Mouse (Mus musculus): ENCODE measurements at regions not wholly inside any gene's neighbourhood (a gene's known extent, or its start where the extent isn't known, plus 50 kb on each side); places are given as distances from the start of the nearest gene placed in this dataset.

DNA sequence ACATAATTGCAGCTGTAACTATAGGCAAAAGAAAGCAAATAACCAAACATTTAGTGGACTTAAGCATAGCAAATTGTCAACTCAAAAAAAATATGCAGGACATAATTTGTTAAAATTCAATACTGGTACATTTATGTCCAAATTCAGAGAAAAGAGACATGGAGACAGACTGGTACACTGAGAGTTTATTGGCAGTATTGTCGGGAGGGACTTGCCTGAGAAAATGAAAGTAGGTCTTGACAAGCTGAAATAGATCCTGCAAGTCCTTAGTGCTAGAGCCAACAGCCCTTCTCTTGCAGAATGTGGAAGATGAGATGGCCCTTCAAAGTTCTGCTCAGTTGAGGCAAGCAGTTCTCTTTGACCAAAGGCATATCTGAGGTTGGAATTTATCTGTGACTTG is 74.5 kb upstream of the Mtap start:
- H3K27ac ChIP-seq (ENCODE audit: insufficient read depth, low read depth), result no peak overlapping the region

DNA sequence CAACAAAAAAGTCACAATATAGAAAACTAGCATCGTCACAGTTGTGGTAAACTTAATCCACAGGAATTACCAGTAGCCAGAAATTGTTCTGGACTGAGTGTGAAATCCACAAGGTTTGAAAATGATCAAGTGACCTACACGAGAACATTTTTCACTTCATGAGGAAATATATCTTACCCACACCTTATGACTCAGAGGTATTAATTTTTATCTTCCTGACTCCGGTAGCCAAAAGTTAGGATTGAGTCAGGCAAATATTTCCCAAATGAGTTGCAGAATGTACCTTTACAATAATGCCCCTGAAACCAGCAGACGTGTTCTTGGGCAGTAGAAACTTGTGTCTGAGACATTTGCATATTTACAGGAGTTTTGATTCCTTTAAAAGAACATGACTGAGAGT is 75.3 kb upstream of the Mtap start:
- no peaks in the 10 kb centered on the region for H3K36me3 ChIP-seq (replicated peaks in 1 of 2; ENCODE audit: control insufficient read depth in 1 of 2, insufficient read depth in 1 of 2, low read length in 1 of 2)
- no peaks in the 10 kb centered on the region for H3K27me3 ChIP-seq (replicated peaks)
- H3K27ac ChIP-seq (ENCODE audit: insufficient read depth, low read depth), result no peak overlapping the region
- DNase-seq (ENCODE audit: extremely low read depth), result no peak
- dilution Hi-C loops (cut with MboI; ENCODE audit: extremely low pct_ligation_motif_present, extremely low pct_unique_long_range_greater_than_20kb, low sequenced_read_pairs) (no loop called here), in situ Hi-C loops (cut with MboI; ENCODE audit: low pct_ligation_motif_present, low pct_unique_long_range_greater_than_20kb, low sequenced_read_pairs) (no loop called here)
- no peak overlapping the region for H3K4me2 ChIP-seq (ENCODE audit: insufficient read depth, low read depth, poor library complexity, severe bottlenecking)
- no peak overlapping the region for H3K9ac ChIP-seq (ENCODE audit: insufficient read depth, low read depth)
- H3K4me3 ChIP-seq (replicated peaks in 1 of 3; ENCODE audit: low read depth in 2 of 3, low read length in 2 of 3, poor library complexity in 1 of 3), result no peak overlapping the region
- no peaks in the 10 kb centered on the region for H3K4me1 ChIP-seq (ENCODE audit: control insufficient read depth in 1 of 2, insufficient read depth in 2 of 2)
- no peaks in the 10 kb centered on the region for H3K79me2 ChIP-seq (replicated peaks; ENCODE audit: control insufficient read depth, extremely low read depth, insufficient read depth, poor library complexity, severe bottlenecking)
- no peaks in the 10 kb centered on the region for H3K9me3 ChIP-seq (replicated peaks; ENCODE audit: low read length)
- TF ChIP-seq MAX (IDR thresholded peaks at IDR 0.05; ENCODE audit: low read length) (no peak), MAFK (IDR thresholded peaks at IDR 0.05; ENCODE audit: insufficient replicate concordance, low read length) (no peak), EP300 (IDR thresholded peaks at IDR 0.05; ENCODE audit: low read length) (no peak), RCOR1 (conservative IDR thresholded peaks at IDR 0.05; ENCODE audit: low read depth, low read length) (no peak), CTCF (conservative IDR thresholded peaks at IDR 0.05 in 1 of 2, IDR thresholded peaks at IDR 0.05 in 1 of 2; ENCODE audit: low read depth in 2 of 2, low read length in 2 of 2) (no peak), GABPA (IDR thresholded peaks at IDR 0.05; ENCODE audit: insufficient replicate concordance, low read depth, low read length) (no peak), BHLHE40 (IDR thresholded peaks at IDR 0.05; ENCODE audit: low read depth, low read length) (no peak), CHD2 (IDR thresholded peaks at IDR 0.05; ENCODE audit: low read length) (no peak), JUND (conservative IDR thresholded peaks at IDR 0.05; ENCODE audit: low read depth, low read length) (no peak), USF2 (conservative IDR thresholded peaks at IDR 0.05; ENCODE audit: low read depth, low read length) (no peak), ZNF384 (IDR thresholded peaks at IDR 0.05; ENCODE audit: low read depth, low read length) (no peak), MYC (IDR thresholded peaks at IDR 0.05; ENCODE audit: low read depth, low read length) (no peak), SMC3 (IDR thresholded peaks at IDR 0.05; ENCODE audit: low read depth, low read length) (no peak), ZC3H11A (IDR thresholded peaks at IDR 0.05; ENCODE audit: low read depth, low read length) (no peak)

More for the DNA sequence above, 74.5 kb upstream of the Mtap start:
- H3K9ac ChIP-seq (ENCODE audit: insufficient read depth, low read depth), result no peak overlapping the region
- H3K79me2 ChIP-seq (replicated peaks; ENCODE audit: control insufficient read depth, extremely low read depth, insufficient read depth, poor library complexity, severe bottlenecking), result no peaks in the 10 kb centered on the region
- H3K36me3 ChIP-seq (replicated peaks in 1 of 2; ENCODE audit: control insufficient read depth in 1 of 2, insufficient read depth in 1 of 2, low read length in 1 of 2), result no peaks in the 10 kb centered on the region
- no peak overlapping the region for H3K4me3 ChIP-seq (replicated peaks in 1 of 3; ENCODE audit: low read depth in 2 of 3, low read length in 2 of 3, poor library complexity in 1 of 3)
- TF ChIP-seq TBP (conservative IDR thresholded peaks at IDR 0.05; ENCODE audit: low read depth, low read length), result no peak
- no peaks in the 10 kb centered on the region for H3K4me1 ChIP-seq (ENCODE audit: control insufficient read depth in 1 of 2, insufficient read depth in 2 of 2)
- no peaks in the 10 kb centered on the region for H3K27me3 ChIP-seq (replicated peaks)
- DNase-seq (ENCODE audit: extremely low read depth), result no peak
- dilution Hi-C loops (cut with MboI; ENCODE audit: extremely low pct_ligation_motif_present, extremely low pct_unique_long_range_greater_than_20kb, low sequenced_read_pairs), result no loop called here
- H3K4me2 ChIP-seq (ENCODE audit: insufficient read depth, low read depth, poor library complexity, severe bottlenecking), result no peak overlapping the region
- H3K9me3 ChIP-seq (replicated peaks; ENCODE audit: low read length), result no peaks in the 10 kb centered on the region
- in situ Hi-C loops (cut with MboI; ENCODE audit: low pct_ligation_motif_present, low pct_unique_long_range_greater_than_20kb, low sequenced_read_pairs), result no loop called here

DNA sequence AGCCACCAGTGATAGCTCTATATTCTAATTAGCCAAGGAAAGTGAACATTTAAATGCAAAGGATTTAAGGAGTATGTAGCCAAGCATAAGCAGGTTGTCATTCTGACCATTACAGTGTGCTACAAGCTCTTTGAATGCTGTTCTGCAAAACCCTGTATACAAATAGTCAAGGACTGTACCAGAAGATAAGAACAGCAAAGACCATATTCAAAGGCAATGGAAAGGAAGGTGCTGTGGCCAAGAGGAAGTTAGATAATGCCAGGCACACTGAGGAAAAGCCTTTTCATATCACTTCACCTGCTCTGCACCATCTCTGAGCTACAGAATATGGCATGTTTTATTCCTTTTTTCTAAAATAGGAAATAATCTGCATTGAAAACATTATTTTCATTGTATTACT is 79.3 kb upstream of the Mtap start:
- TF ChIP-seq CHD2 (IDR thresholded peaks at IDR 0.05; ENCODE audit: low read length) (no peak), POLR2A (IDR thresholded peaks at IDR 0.05; ENCODE audit: low read depth, low read length) (no peak), ZKSCAN1 (IDR thresholded peaks at IDR 0.05; ENCODE audit: borderline replicate concordance, low read depth, low read length) (no peak), KAT2A (IDR thresholded peaks at IDR 0.05; ENCODE audit: insufficient replicate concordance, low read length) (no peak), NELFE (IDR thresholded peaks at IDR 0.05; ENCODE audit: low read depth, low read length) (no peak), UBTF (IDR thresholded peaks at IDR 0.05; ENCODE audit: low read depth, low read length) (no peak), JUN (IDR thresholded peaks at IDR 0.05; ENCODE audit: insufficient read depth, low read depth, low read length) (no peak), MYC (IDR thresholded peaks at IDR 0.05; ENCODE audit: low read depth, low read length) (no peak), MEF2A (IDR thresholded peaks at IDR 0.05; ENCODE audit: borderline replicate concordance, low read depth, low read length) (no peak), RAD21 (IDR thresholded peaks at IDR 0.05; ENCODE audit: low read depth, low read length) (no peak), JUND (conservative IDR thresholded peaks at IDR 0.05; ENCODE audit: low read depth, low read length) (no peak)
- no peak overlapping the region for H3K9ac ChIP-seq (ENCODE audit: insufficient read depth, low read depth)
- no peaks in the 10 kb centered on the region for H3K79me2 ChIP-seq (replicated peaks; ENCODE audit: control insufficient read depth, extremely low read depth, insufficient read depth, poor library complexity, severe bottlenecking)
- in situ Hi-C loops (cut with MboI; ENCODE audit: low pct_ligation_motif_present, low pct_unique_long_range_greater_than_20kb, low sequenced_read_pairs), result no loop called here
- H3K9me3 ChIP-seq (replicated peaks; ENCODE audit: low read length), result no peaks in the 10 kb centered on the region
- H3K4me1 ChIP-seq (ENCODE audit: control insufficient read depth in 1 of 2, insufficient read depth in 2 of 2), result no peaks in the 10 kb centered on the region
- no peak for DNase-seq (ENCODE audit: extremely low read depth)
- no peaks in the 10 kb centered on the region for H3K27me3 ChIP-seq (replicated peaks)
- no peak overlapping the region for H3K27ac ChIP-seq (ENCODE audit: insufficient read depth, low read depth)
- H3K4me3 ChIP-seq (replicated peaks in 1 of 3; ENCODE audit: low read depth in 2 of 3, low read length in 2 of 3, poor library complexity in 1 of 3), result no peak overlapping the region
- H3K36me3 ChIP-seq (replicated peaks in 1 of 2; ENCODE audit: control insufficient read depth in 1 of 2, insufficient read depth in 1 of 2, low read length in 1 of 2), result no peaks in the 10 kb centered on the region
- dilution Hi-C loops (cut with MboI; ENCODE audit: extremely low pct_ligation_motif_present, extremely low pct_unique_long_range_greater_than_20kb, low sequenced_read_pairs), result no loop called here
- no peak overlapping the region for H3K4me2 ChIP-seq (ENCODE audit: insufficient read depth, low read depth, poor library complexity, severe bottlenecking)
